In genomic region chr10:69945870-69946269, GRCm38 (mm10) we compare ENCODE assay signal across 18 mouse cellular contexts.
A peak's percentile ranks its signal among the peaks of the same experiment; 100 is the strongest.
DNase-seq lines count a peak whose midpoint lies in the region; ATAC-seq and TF ChIP-seq lines count a peak whose summit lies in the region.
"Had no signal": no experiment of that assay in that cellular context is flagged by ENCODE, and none has a peak within 500 bp of the region (broad histone marks: within the 10 kb centered on the region; RNA-seq: fewer than 3 reads in every experiment).

No protein-coding gene starts in this region.

- no peaks in the 10 kb centered on the region for H3K27me3 ChIP-seq in forebrain, embryonic 12.5 days
- no peaks in the 10 kb centered on the region for H3K27me3 ChIP-seq in forebrain, postnatal 0 days (ENCODE audit: insufficient read depth, low read length)
- no peaks in the 10 kb centered on the region for H3K27me3 ChIP-seq in neural tube, embryonic 13.5 days
- H3K27me3 ChIP-seq: limb, embryonic 15.5 days had no signal

- H3K4me1 ChIP-seq in forebrain, embryonic 12.5 days = peaks cover 32% of the 10 kb centered on the region
- H3K4me1 ChIP-seq in forebrain, postnatal 0 days (ENCODE audit: insufficient read depth) = no peaks in the 10 kb centered on the region
- H3K4me1 ChIP-seq in neural tube, embryonic 13.5 days (replicated peaks) = peaks cover 35% of the 10 kb centered on the region

- no peak for DNase-seq in forebrain, postnatal 0 days
- DNase-seq in layer of hippocampus, adult 2 months (ENCODE audit: low spot score in 2 of 2) = no peak
- no peak for DNase-seq in layer of hippocampus, postnatal 10 days (ENCODE audit: low spot score in 2 of 2)
- peak; percentile 20 for DNase-seq in mesoderm, embryonic 11.5 days (ENCODE audit: low read depth, low spot score)
- DNase-seq in frontal cortex, postnatal 14 days (ENCODE audit: low spot score in 2 of 2) = no peak
- DNase-seq in thymus, postnatal 36 days = no peak
- DNase-seq: adrenal gland, postnatal 25 days; B cell, adult 2 months; cerebellum, adult 9-11 months; heart, postnatal 10 days; kidney, postnatal 4 days; liver, postnatal 0 days; thymus, adult 18-20 months had no signal

- peak; percentile 80 for ATAC-seq in forebrain, embryonic 12.5 days (ENCODE audit: low FRiP score)
- no peak for ATAC-seq in forebrain, postnatal 0 days
- ATAC-seq in neural tube, embryonic 13.5 days (ENCODE audit: low read depth) = 0 out of 2 replicates have a peak, but pooled peaks have one; percentile 30
- ATAC-seq: inflammation-experienced regulatory T-cells, adult 6 months; liver, postnatal 0 days had no signal

- H3K27ac ChIP-seq in forebrain, embryonic 12.5 days = no peak overlapping the region
- no peak overlapping the region for H3K27ac ChIP-seq in forebrain, postnatal 0 days (ENCODE audit: low read depth, low read length)
- peak overlapping the region; percentile 46; the same call in 1 of the 2 replicates for H3K27ac ChIP-seq in layer of hippocampus, adult 2 months
- 0 out of 2 replicates have a peak overlapping the region, but pooled peaks have one; percentile 14 for H3K27ac ChIP-seq in neural tube, embryonic 13.5 days (replicated peaks)
- H3K27ac ChIP-seq: limb, embryonic 15.5 days had no signal

- no peak overlapping the region for H3K4me2 ChIP-seq in forebrain, embryonic 12.5 days
- no peak overlapping the region for H3K4me2 ChIP-seq in forebrain, postnatal 0 days (ENCODE audit: low read depth)
- H3K4me2 ChIP-seq in neural tube, embryonic 13.5 days = no peak overlapping the region
- H3K4me2 ChIP-seq: limb, embryonic 15.5 days had no signal

- WGBS in forebrain, embryonic 12.5 days = 58% methylated on average over 8 of the region's 8 CpGs
- 39% methylated on average over 8 of the region's 8 CpGs for WGBS in forebrain, postnatal 0 days
- WGBS in neural tube, embryonic 13.5 days = 45% methylated on average over 8 of the region's 8 CpGs

- no peaks in the 10 kb centered on the region for H3K36me3 ChIP-seq in forebrain, embryonic 12.5 days (replicated peaks)
- no peaks in the 10 kb centered on the region; the same call in 1 of the 2 replicates for H3K36me3 ChIP-seq in forebrain, postnatal 0 days (ENCODE audit: insufficient read depth)
- H3K36me3 ChIP-seq in neural tube, embryonic 13.5 days = peaks cover 7% of the 10 kb centered on the region; the same call in 1 of the 2 replicates
- H3K36me3 ChIP-seq: limb, embryonic 15.5 days had no signal

- H3K4me3 ChIP-seq in forebrain, embryonic 12.5 days (replicated peaks) = no peak overlapping the region
- H3K4me3 ChIP-seq in forebrain, postnatal 0 days (ENCODE audit: low read depth, low read length) = no peak overlapping the region
- H3K4me3 ChIP-seq in layer of hippocampus, adult 2 months = no peak overlapping the region
- no peak overlapping the region for H3K4me3 ChIP-seq in neural tube, embryonic 13.5 days
- H3K4me3 ChIP-seq: heart, embryonic 10.5 days; limb, embryonic 15.5 days had no signal

- H3K9ac ChIP-seq in forebrain, embryonic 12.5 days = no peak overlapping the region
- no peak overlapping the region for H3K9ac ChIP-seq in forebrain, postnatal 0 days
- H3K9ac ChIP-seq in neural tube, embryonic 13.5 days = no peak overlapping the region
- H3K9ac ChIP-seq: limb, embryonic 15.5 days; liver, postnatal 0 days had no signal

- no peaks in the 10 kb centered on the region for H3K9me3 ChIP-seq in forebrain, embryonic 12.5 days
- no peaks in the 10 kb centered on the region for H3K9me3 ChIP-seq in forebrain, postnatal 0 days (ENCODE audit: low read length)
- no peaks in the 10 kb centered on the region for H3K9me3 ChIP-seq in neural tube, embryonic 13.5 days
- H3K9me3 ChIP-seq: heart, embryonic 10.5 days; limb, embryonic 15.5 days had no signal

- TF ChIP-seq CTCF in forebrain, postnatal 0 days (IDR thresholded peaks at IDR 0.05; ENCODE audit: low read depth) = no peak
- no peak for TF ChIP-seq CTCF in layer of hippocampus, adult 2 months (conservative IDR thresholded peaks at IDR 0.05)

Comparison
In these comparisons a context has a peak if more than half of its experiments do, and no peak if none do; other contexts are left out.
1. H3K27ac ChIP-seq: peak in layer of hippocampus, adult 2 months (single experiment) and neural tube, embryonic 13.5 days (single experiment); none in forebrain, embryonic 12.5 days (single experiment) and forebrain, postnatal 0 days (single experiment).